Mouse (Mus musculus) lung, adult 18-20 months (tissue): Measurements from ENCODE around the gene Fxyd4.
A peak's percentile ranks its signal among the peaks of the same experiment; 100 is the strongest.

Source experiments
- DNase-seq, 2 experiments: peaks; one replicate each; pipeline ENCODE4 v3.0.0; 2022; ENCODE audit warnings: mixed read lengths in 2 of 2

Gene Fxyd4

GRCm38 (mm10) chr6:117937222-117937932 is at the start of gene Fxyd4:
TSS of gene Fxyd4 (minus strand) at chr6:117937692.
- DNase-seq, result peak; percentile 46 to 57

- no peak for DNase-seq
These were observed 49.7 kb upstream of the Fxyd4 start for GRCm38 (mm10) chr6:117987173-117987572.

GRCm38 (mm10) chr6:117966729-117967128 is 29.2 kb upstream of the Fxyd4 start:
- peak; percentile 23 to 40 for DNase-seq

GRCm38 (mm10) chr6:117963201-117963600 is 25.7 kb upstream of the Fxyd4 start:
- DNase-seq, result no peak

- no peak for DNase-seq
These were observed 19.5 kb upstream of the Fxyd4 start for GRCm38 (mm10) chr6:117956851-117957501.

- DNase-seq, result no peak
These were observed 18.7 kb upstream of the Fxyd4 start for GRCm38 (mm10) chr6:117956161-117956560.

GRCm38 (mm10) chr6:117952330-117952729 is 14.8 kb upstream of the Fxyd4 start:
- DNase-seq, result no peak

- no peak for DNase-seq
These were observed 6.4 kb upstream of the Fxyd4 start for GRCm38 (mm10) chr6:117943899-117944298.

GRCm38 (mm10) chr6:117942769-117943168 is 5.3 kb upstream of the Fxyd4 start:
- DNase-seq, result no peak

- no peak for DNase-seq
These were observed 1.5 kb upstream of the Fxyd4 start for GRCm38 (mm10) chr6:117938951-117939350.

GRCm38 (mm10) chr6:117935681-117936612 is 1.5 kb downstream of the Fxyd4 start:
- no peak for DNase-seq

GRCm38 (mm10) chr6:117934301-117934700 is 3.2 kb downstream of the Fxyd4 start:
- no peak for DNase-seq

GRCm38 (mm10) chr6:117932325-117933051 is 5.0 kb downstream of the Fxyd4 start:
- no peak for DNase-seq

- no peak for DNase-seq
These were observed 7.4 kb downstream of the Fxyd4 start for GRCm38 (mm10) chr6:117929945-117930655.

- DNase-seq, result no peak
These were observed 8.7 kb downstream of the Fxyd4 start for GRCm38 (mm10) chr6:117928746-117929145.

- DNase-seq, result no peak
These were observed 9.5 kb downstream of the Fxyd4 start for GRCm38 (mm10) chr6:117927955-117928354.

GRCm38 (mm10) chr6:117926871-117927491 is 10.5 kb downstream of the Fxyd4 start:
- DNase-seq, result no peak

GRCm38 (mm10) chr6:117922041-117922440 is 15.5 kb downstream of the Fxyd4 start:
- DNase-seq, result no peak

- DNase-seq, result peak; percentile 32 to 53
These were observed 16.5 kb downstream of the Fxyd4 start for GRCm38 (mm10) chr6:117920659-117921640.

- no peak for DNase-seq
These were observed 19.4 kb downstream of the Fxyd4 start for GRCm38 (mm10) chr6:117918043-117918442.
